Mouse (Mus musculus) myocyte (in vitro differentiated cells): Measurements from ENCODE around the gene Bdkrb2. TPM values are rescaled to one million over a fixed set of nuclear protein-coding genes. Genes with fewer than 3 reads are reported as not detected.

Experiments used
- H3K27me3 ChIP-seq: one replicate; pipeline ENCODE4 v1.6.1; 2011; ENCODE audit not compliant: control insufficient read depth, insufficient read depth, insufficient read length
- H3K36me3 ChIP-seq: one replicate; pipeline ENCODE4 v1.6.1; 2011; ENCODE audit not compliant: control insufficient read depth, insufficient read depth
- H3K4me2 ChIP-seq: one replicate; pipeline ENCODE4 v1.6.1; 2011; ENCODE audit warnings: low read depth, control low read depth
- H3K4me3 ChIP-seq: one replicate; pipeline ENCODE4 v1.5.1; 2011; ENCODE audit warnings: mild to moderate bottlenecking, control low read depth, moderate library complexity
- H3K79me2 ChIP-seq: one replicate; pipeline ENCODE4 v1.6.1; 2011; ENCODE audit not compliant: control insufficient read depth, insufficient read depth
- H3ac ChIP-seq: one replicate; pipeline ENCODE4 v1.6.1; 2011; ENCODE audit not compliant: control insufficient read depth, insufficient read length
- CEBPB ChIP-seq: IDR thresholded peaks from 2 replicates; pipeline ENCODE4 v1.6.1; 2011; ENCODE audit warnings: mild to moderate bottlenecking, moderate library complexity; ENCODE audit not compliant: poor library complexity, insufficient read depth, severe bottlenecking
- E2F4 ChIP-seq: IDR thresholded peaks from one replicate; pipeline ENCODE4 v1.6.1; 2011; ENCODE audit warnings: mild to moderate bottlenecking, control low read depth, moderate library complexity; ENCODE audit not compliant: insufficient read depth
- MAX ChIP-seq: IDR thresholded peaks from one replicate; pipeline ENCODE4 v1.6.1; 2011; ENCODE audit warnings: low read depth, mild to moderate bottlenecking, control low read depth
- MYOD1 ChIP-seq, 3 experiments: IDR thresholded peaks; one replicate each; pipeline ENCODE4 v1.6.1; 2011; ENCODE audit warnings: control low read depth in 2 of 3, low read depth in 2 of 3, mild to moderate bottlenecking in 2 of 3, moderate library complexity in 1 of 3; ENCODE audit not compliant: insufficient read length in 2 of 3, control insufficient read depth in 1 of 3
- MYOG ChIP-seq, 3 experiments: IDR thresholded peaks; one replicate each; pipeline ENCODE4 v1.6.1; 2011; ENCODE audit warnings: control low read depth in 2 of 3, low read depth in 2 of 3, mild to moderate bottlenecking in 2 of 3; ENCODE audit not compliant: insufficient read length in 2 of 3, control insufficient read depth in 1 of 3, insufficient read depth in 1 of 3
- POLR2A ChIP-seq: IDR thresholded peaks from one replicate; pipeline ENCODE4 v1.6.1; 2011; ENCODE audit warnings: low read depth, mild to moderate bottlenecking, control low read depth, moderate library complexity; ENCODE audit not compliant: insufficient read length
- POLR2AphosphoS2 ChIP-seq: IDR thresholded peaks from one replicate; pipeline ENCODE4 v1.6.1; 2011; ENCODE audit warnings: low read depth, control low read depth; ENCODE audit not compliant: insufficient read length
- REST ChIP-seq: IDR thresholded peaks from one replicate; pipeline ENCODE4 v1.6.1; 2011; ENCODE audit warnings: mild to moderate bottlenecking, control low read depth, moderate library complexity; ENCODE audit not compliant: insufficient read depth, insufficient read length
- SRF ChIP-seq: IDR thresholded peaks from one replicate; pipeline ENCODE4 v1.6.1; 2011; ENCODE audit warnings: low read depth; ENCODE audit not compliant: control insufficient read depth, insufficient read length
- TCF12 ChIP-seq: IDR thresholded peaks from one replicate; pipeline ENCODE4 v1.6.1; 2011; ENCODE audit warnings: mild to moderate bottlenecking, control low read depth; ENCODE audit not compliant: poor library complexity, insufficient read depth, severe bottlenecking
- TCF3 ChIP-seq: IDR thresholded peaks from one replicate; pipeline ENCODE4 v1.6.1; 2011; ENCODE audit warnings: low read depth, control low read depth; ENCODE audit not compliant: insufficient read length
- USF1 ChIP-seq: IDR thresholded peaks from one replicate; pipeline ENCODE4 v1.6.1; 2011; ENCODE audit warnings: low read depth, mild to moderate bottlenecking, control low read depth, moderate library complexity
- polyA plus RNA-seq: library from polyadenylated mRNA; unstranded; fragments of >200 nt; fragmentation: generic; extraction: Trizol; gene quantifications from one replicate; pipeline ENCODE4 v1.2.1, GENCODE M21; 2012; ENCODE audit warnings: missing spikeins

The Bdkrb2 gene
- polyA plus RNA-seq, 1 experiment: 2.2 TPM

DNA sequence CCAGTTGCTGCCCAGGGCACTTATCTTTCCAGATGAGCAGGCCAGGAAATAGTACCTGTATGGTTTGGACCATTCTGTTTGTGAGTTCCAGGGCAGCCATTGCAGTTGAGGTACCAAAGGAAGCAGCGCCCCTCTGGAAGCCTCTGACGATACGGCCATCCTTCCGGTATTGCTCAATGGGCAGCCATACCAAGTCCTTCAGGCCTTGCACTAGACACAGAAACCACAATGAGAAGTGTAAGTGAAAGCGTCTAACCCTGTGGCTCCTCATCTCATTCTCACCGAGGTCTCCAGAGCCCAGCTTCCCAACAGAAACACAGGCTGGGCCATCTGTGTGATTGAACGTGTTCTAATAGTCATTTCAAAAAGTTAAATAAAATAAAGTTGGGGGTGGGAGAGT, 59.0 kb downstream of the Bdkrb2 start:
- no peaks in the 10 kb centered on the region for H3K27me3 ChIP-seq
- TF ChIP-seq POLR2AphosphoS2 (no peak), E2F4 (no peak), REST (no peak), POLR2A (no peak), MYOD1 (IDR thresholded peaks at IDR 0.05; ENCODE audit: control insufficient read depth in 1 of 3, insufficient read length in 2 of 3, low read depth in 2 of 3) (no peak), MAX (no peak), CEBPB (no peak), MYOG (IDR thresholded peaks at IDR 0.05; ENCODE audit: control insufficient read depth in 1 of 3, insufficient read depth in 1 of 3, insufficient read length in 2 of 3, low read depth in 2 of 3) (no peak), TCF3 (no peak), USF1 (no peak), TCF12 (no peak), SRF (no peak)
- H3ac ChIP-seq: no peak overlapping the region

DNA sequence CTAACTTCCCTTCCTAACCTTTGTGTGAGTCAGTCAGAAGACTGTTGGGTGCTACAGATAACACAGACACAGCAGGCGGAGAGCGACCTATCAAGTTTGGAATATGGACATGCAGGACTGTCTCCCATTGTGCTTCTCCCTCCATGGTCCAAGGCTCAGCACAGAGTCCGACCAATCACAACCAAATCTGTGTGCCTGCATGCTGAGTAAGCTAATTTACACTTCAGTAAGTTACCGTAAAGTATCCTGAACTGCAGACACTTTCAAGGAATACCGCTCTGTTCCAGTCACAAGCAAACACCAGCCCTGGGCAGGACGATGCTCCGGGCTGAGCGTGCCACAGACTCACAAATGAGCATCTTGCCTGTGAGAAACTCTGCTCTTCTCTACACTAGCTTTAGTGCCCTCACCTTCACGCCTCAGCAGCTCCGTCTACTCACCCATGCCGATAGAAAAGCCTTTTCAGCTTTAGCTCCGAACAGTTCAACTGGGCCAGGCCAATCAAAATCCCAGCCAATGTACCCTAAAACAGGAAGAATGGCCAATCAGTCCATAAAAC, 60.0 kb downstream of the Bdkrb2 start:
- no peak overlapping the region for H3K4me2 ChIP-seq
- TF ChIP-seq POLR2A (no peak), SRF (no peak), USF1 (no peak), CEBPB (no peak), TCF3 (no peak), REST (no peak), POLR2AphosphoS2 (no peak), E2F4 (no peak)
- H3K36me3 ChIP-seq: peaks cover 33% of the 10 kb centered on the region
- H3ac ChIP-seq: no peak overlapping the region
- no peaks in the 10 kb centered on the region for H3K79me2 ChIP-seq
- H3K27me3 ChIP-seq: no peaks in the 10 kb centered on the region
- no peak overlapping the region for H3K4me3 ChIP-seq

More for the DNA sequence above, 59.0 kb downstream of the Bdkrb2 start:
- Histone ChIP-seq H3K79me2 (no peaks in the 10 kb centered on the region), H3K4me3 (no peak overlapping the region), H3K4me2 (no peak overlapping the region), H3K36me3 (peaks cover 28% of the 10 kb centered on the region)

DNA sequence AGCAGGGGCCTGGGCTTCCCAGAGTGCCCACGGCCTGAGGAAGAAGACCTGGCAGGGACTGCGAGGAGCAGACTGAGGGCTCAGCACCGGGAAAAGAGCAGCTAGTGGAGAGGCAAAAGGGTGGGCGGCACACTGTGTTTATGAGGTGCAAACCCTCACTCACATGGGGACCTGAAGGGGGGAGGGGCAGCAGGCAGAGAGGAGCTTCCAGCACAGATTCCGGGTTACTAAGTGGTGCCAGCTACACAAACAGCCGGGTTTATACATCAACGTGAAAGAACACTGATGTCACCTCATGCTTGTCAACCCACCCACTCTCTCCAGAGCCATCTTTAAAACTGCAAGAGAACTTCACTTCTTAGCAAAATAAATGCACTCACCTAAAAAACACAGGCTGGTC, 62.8 kb downstream of the Bdkrb2 start:
- no peak for TF ChIP-seq TCF12
- no peak for TF ChIP-seq CEBPB
- no peak for TF ChIP-seq POLR2A
- no peak for TF ChIP-seq MAX
- TF ChIP-seq MYOD1 (IDR thresholded peaks at IDR 0.05; ENCODE audit: control insufficient read depth in 1 of 3, insufficient read length in 2 of 3, low read depth in 2 of 3): no peak
- no peak for TF ChIP-seq MYOG (IDR thresholded peaks at IDR 0.05; ENCODE audit: control insufficient read depth in 1 of 3, insufficient read depth in 1 of 3, insufficient read length in 2 of 3, low read depth in 2 of 3)
- no peak for TF ChIP-seq REST
- TF ChIP-seq TCF3: no peak
- no peak for TF ChIP-seq POLR2AphosphoS2
- TF ChIP-seq USF1: no peak
- TF ChIP-seq E2F4: no peak
- TF ChIP-seq SRF: no peak
- no peak overlapping the region for H3K4me2 ChIP-seq
- H3K27me3 ChIP-seq: no peaks in the 10 kb centered on the region
- no peak overlapping the region for H3K4me3 ChIP-seq
- no peak overlapping the region for H3ac ChIP-seq
- peaks cover 28% of the 10 kb centered on the region for H3K36me3 ChIP-seq
- H3K79me2 ChIP-seq: no peaks in the 10 kb centered on the region

DNA sequence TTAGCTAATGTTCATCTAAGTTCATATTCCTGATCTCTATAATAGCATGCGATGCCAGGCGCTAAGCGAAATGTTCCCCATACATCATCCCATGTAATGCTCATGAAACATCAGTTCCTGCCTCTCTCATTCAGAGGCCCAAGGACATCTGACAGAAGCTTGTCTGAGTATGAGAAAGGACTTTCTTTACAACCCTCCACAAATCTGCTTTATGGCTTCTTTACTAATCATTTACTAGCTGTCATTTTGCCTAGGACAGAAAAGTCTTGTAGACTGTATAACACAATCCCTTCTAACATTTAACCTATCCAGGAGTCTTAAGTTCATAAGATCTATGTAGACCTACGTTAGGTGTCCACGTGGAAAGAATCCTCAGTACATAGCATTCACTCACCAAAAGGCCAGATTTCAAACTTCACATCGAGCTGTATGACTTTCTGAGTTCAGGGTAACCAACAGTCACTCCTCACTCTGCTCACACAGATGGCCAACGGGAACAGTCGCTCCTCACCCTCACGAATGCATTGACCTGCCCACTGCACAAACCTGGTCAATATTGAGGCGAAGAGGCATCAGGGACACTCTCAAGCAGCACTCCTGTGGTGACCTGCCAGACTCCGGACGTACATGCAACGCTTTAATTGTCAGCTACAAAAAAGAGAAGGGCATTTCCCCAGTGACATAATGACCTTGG, 71.5 kb downstream of the Bdkrb2 start:
- H3K27me3 ChIP-seq: no peaks in the 10 kb centered on the region
- no peak overlapping the region for H3ac ChIP-seq
- H3K79me2 ChIP-seq: no peaks in the 10 kb centered on the region
- H3K36me3 ChIP-seq: peaks cover 41% of the 10 kb centered on the region
- H3K4me2 ChIP-seq: no peak overlapping the region
- no peak for TF ChIP-seq SRF
- TF ChIP-seq CEBPB: no peak
- H3K4me3 ChIP-seq: no peak overlapping the region

DNA sequence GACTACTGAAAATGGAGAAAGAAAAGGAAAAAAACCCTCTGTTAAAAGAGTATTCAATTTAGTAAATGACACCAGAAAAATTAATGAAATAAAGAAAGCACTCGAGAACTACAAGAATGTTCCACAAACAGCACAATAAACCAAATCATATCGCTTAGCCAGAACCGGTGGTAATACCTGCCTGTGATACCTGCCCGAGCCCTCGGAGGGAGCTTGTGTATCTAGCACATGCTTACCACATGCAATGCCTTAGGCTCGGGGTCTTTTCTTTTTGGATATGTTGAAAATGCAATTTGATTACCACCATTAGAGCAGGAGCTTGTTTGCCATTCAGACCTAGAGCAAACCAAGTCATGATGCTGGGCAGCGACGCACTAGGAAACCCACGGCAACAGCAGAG, 73.5 kb downstream of the Bdkrb2 start:
- Histone ChIP-seq H3ac (no peak overlapping the region), H3K36me3 (peaks cover 45% of the 10 kb centered on the region), H3K4me3 (no peak overlapping the region), H3K4me2 (no peak overlapping the region), H3K79me2 (no peaks in the 10 kb centered on the region), H3K27me3 (no peaks in the 10 kb centered on the region)
- no peak for TF ChIP-seq MAX
- no peak for TF ChIP-seq CEBPB
- TF ChIP-seq MYOG (IDR thresholded peaks at IDR 0.05; ENCODE audit: control insufficient read depth in 1 of 3, insufficient read depth in 1 of 3, insufficient read length in 2 of 3, low read depth in 2 of 3): no peak
- no peak for TF ChIP-seq E2F4
- TF ChIP-seq SRF: no peak
- no peak for TF ChIP-seq USF1
- no peak for TF ChIP-seq POLR2A
- TF ChIP-seq TCF12: no peak
- TF ChIP-seq REST: no peak
- no peak for TF ChIP-seq TCF3
- no peak for TF ChIP-seq MYOD1 (IDR thresholded peaks at IDR 0.05; ENCODE audit: control insufficient read depth in 1 of 3, insufficient read length in 2 of 3, low read depth in 2 of 3)
